Mouse (Mus musculus) megakaryocyte, embryonic 14.5 days (primary cell): Measurements from ENCODE around the gene Rnf114.

Source experiments
- FLI1 ChIP-seq: IDR thresholded peaks from 2 replicates; pipeline ENCODE4 v1.6.1; 2012; ENCODE audit warnings: low read length, inconsistent platforms, mixed read lengths
- GATA1 ChIP-seq: IDR thresholded peaks from 3 replicates; pipeline ENCODE4 v1.6.1; 2012; ENCODE audit warnings: mixed read lengths, low read length, inconsistent platforms, borderline replicate concordance

- TF ChIP-seq GATA1 (no peak), FLI1 (no peak)
Measured at GRCm38 (mm10) chr2:167475596-167475995, 16.8 kb upstream of the Rnf114 start.
